Mouse (Mus musculus): ENCODE measurements around the gene Kcnk4. TPM values are rescaled to one million over a fixed set of nuclear protein-coding genes. Genes with fewer than 3 reads are reported as not detected.

Kcnk4 gene
- polyA plus RNA-seq, 1 experiment from 2014 or later, result 0.95 TPM

DNA sequence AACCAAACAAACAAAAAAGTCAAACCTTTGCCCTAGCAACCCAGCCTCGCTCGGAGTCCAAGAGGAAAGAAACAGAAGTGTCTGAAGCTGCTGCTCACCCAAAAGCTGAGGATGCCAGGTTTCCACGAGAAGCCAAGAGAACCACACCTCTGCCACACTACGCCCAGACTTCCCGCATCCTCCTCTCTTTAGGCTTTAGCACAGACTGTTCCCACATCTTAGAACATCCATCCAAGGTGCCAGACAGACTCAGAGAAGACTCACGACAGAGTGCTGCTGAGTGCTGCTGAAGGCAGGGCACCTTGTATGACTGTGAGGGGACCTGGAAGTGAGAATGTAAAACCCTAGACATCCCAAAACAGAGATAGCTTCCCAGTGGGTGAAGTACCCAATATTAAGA is 58.5 kb downstream of the Kcnk4 start:
- no peaks in the 10 kb centered on the region for H3K27me3 ChIP-seq (ENCODE audit: control insufficient read depth, insufficient read depth, low read length)
- no peak overlapping the region for H3K9ac ChIP-seq (ENCODE audit: low read length)
- no peaks in the 10 kb centered on the region for H3K4me1 ChIP-seq (ENCODE audit: control insufficient read depth, insufficient read depth, low read length)
- ATAC-seq (replicated peaks; ENCODE audit: extremely low read depth, insufficient read depth, low FRiP score), result no peak
- no peak overlapping the region for H3K4me3 ChIP-seq (ENCODE audit: low read length)
- H3K27ac ChIP-seq (ENCODE audit: low read length), result no peak overlapping the region
- H3K36me3 ChIP-seq (ENCODE audit: control insufficient read depth, insufficient read depth), result no peaks in the 10 kb centered on the region
- H3K9me3 ChIP-seq (replicated peaks; ENCODE audit: control insufficient read depth, low read length), result no peaks in the 10 kb centered on the region
- WGBS, result 79% methylated on average over 6 of the region's 6 CpGs
- no peak overlapping the region for H3K4me2 ChIP-seq (ENCODE audit: low read depth, low read length)

GRCm38 (mm10) chr19:6874257-6874656 is 60.1 kb downstream of the Kcnk4 start:
- H3K9me3 ChIP-seq (replicated peaks; ENCODE audit: control insufficient read depth, low read length), result no peaks in the 10 kb centered on the region
- no peaks in the 10 kb centered on the region for H3K36me3 ChIP-seq (ENCODE audit: control insufficient read depth, insufficient read depth)
- no peak overlapping the region for H3K4me3 ChIP-seq (ENCODE audit: low read length)
- H3K4me2 ChIP-seq (ENCODE audit: low read depth, low read length), result no peak overlapping the region
- 71% methylated on average over 1 of the region's 1 CpGs for WGBS
- no peaks in the 10 kb centered on the region for H3K27me3 ChIP-seq (ENCODE audit: control insufficient read depth, insufficient read depth, low read length)
- ATAC-seq (replicated peaks; ENCODE audit: extremely low read depth, insufficient read depth, low FRiP score), result no peak
- H3K9ac ChIP-seq (ENCODE audit: low read length), result no peak overlapping the region
- no peak overlapping the region for H3K27ac ChIP-seq (ENCODE audit: low read length)
- peaks cover 2% of the 10 kb centered on the region; the same call in 1 of the 2 replicates for H3K4me1 ChIP-seq (ENCODE audit: control insufficient read depth, insufficient read depth, low read length)

Small RNAs within 50 kb of the gene (microRNA-seq; reads per million reads assigned to microRNA genes)
- gene Mir6990, result 2.2 reads per million, percentile 5 among the genes with 10 or more reads in this experiment

Other genes starting within 250 kb of the Kcnk4 start
- gene Rps6ka4, start 93.9 kb downstream of the Kcnk4 start, polyA plus RNA-seq (2015; fragmentation: Nextera tagmentation; extraction: Ambion mirVana), result 20.0 and 20.5 TPM in 2 replicates
- gene Ccdc88b, start 76.3 kb downstream of the Kcnk4 start, polyA plus RNA-seq (2015; fragmentation: Nextera tagmentation; extraction: Ambion mirVana), result 1.00 and 3.8 TPM in 2 replicates
- gene Trmt112, start 24.8 kb downstream of the Kcnk4 start, polyA plus RNA-seq (2015; fragmentation: Nextera tagmentation; extraction: Ambion mirVana), result 80.0 and 93.0 TPM in 2 replicates
- gene Prdx5, start 24.4 kb downstream of the Kcnk4 start, polyA plus RNA-seq (2015; fragmentation: Nextera tagmentation; extraction: Ambion mirVana), result 383 and 415 TPM in 2 replicates
- gene Esrra, start 12.7 kb downstream of the Kcnk4 start, polyA plus RNA-seq (2015; fragmentation: Nextera tagmentation; extraction: Ambion mirVana), result 43.4 and 48.2 TPM in 2 replicates
- gene Catsperz, start 9.1 kb downstream of the Kcnk4 start, polyA plus RNA-seq (2015; fragmentation: Nextera tagmentation; extraction: Ambion mirVana), result 2.8 and 3.9 TPM in 2 replicates
- gene Bad, start 7.3 kb upstream of the Kcnk4 start, polyA plus RNA-seq (2015; fragmentation: Nextera tagmentation; extraction: Ambion mirVana), result 58.4 and 59.2 TPM in 2 replicates
- 20.8 and 22.3 TPM in 2 replicates for gene Gpr137, start 8.0 kb upstream of the Kcnk4 start, polyA plus RNA-seq (2015; fragmentation: Nextera tagmentation; extraction: Ambion mirVana)
- 68.9 and 104 TPM in 2 replicates for gene Ppp1r14b, start 40.5 kb upstream of the Kcnk4 start, polyA plus RNA-seq (2015; fragmentation: Nextera tagmentation; extraction: Ambion mirVana)
- 16.8 and 21.1 TPM in 2 replicates for gene Plcb3, start 42.0 kb upstream of the Kcnk4 start, polyA plus RNA-seq (2015; fragmentation: Nextera tagmentation; extraction: Ambion mirVana)
- 83.7 and 95.0 TPM in 2 replicates for gene Fkbp2, start 46.0 kb upstream of the Kcnk4 start, polyA plus RNA-seq (2015; fragmentation: Nextera tagmentation; extraction: Ambion mirVana)
- 123 and 171 TPM in 2 replicates for gene Vegfb, start 53.1 kb upstream of the Kcnk4 start, polyA plus RNA-seq (2015; fragmentation: Nextera tagmentation; extraction: Ambion mirVana)
- gene Dnajc4, start 58.1 kb upstream of the Kcnk4 start, polyA plus RNA-seq (2015; fragmentation: Nextera tagmentation; extraction: Ambion mirVana), result 40.3 and 44.1 TPM in 2 replicates
- gene Nudt22, start 61.6 kb upstream of the Kcnk4 start, polyA plus RNA-seq (2015; fragmentation: Nextera tagmentation; extraction: Ambion mirVana), result 34.1 and 36.6 TPM in 2 replicates
- gene Trpt1, start 61.6 kb upstream of the Kcnk4 start, polyA plus RNA-seq (2015; fragmentation: Nextera tagmentation; extraction: Ambion mirVana), result 17.0 and 17.3 TPM in 2 replicates
- gene Fermt3, start 85.0 kb upstream of the Kcnk4 start, polyA plus RNA-seq (2015; fragmentation: Nextera tagmentation; extraction: Ambion mirVana), result 14.3 and 24.7 TPM in 2 replicates
- gene Stip1, start 105.5 kb upstream of the Kcnk4 start, polyA plus RNA-seq (2015; fragmentation: Nextera tagmentation; extraction: Ambion mirVana), result 195 and 202 TPM in 2 replicates
- 61.0 and 64.3 TPM in 2 replicates for gene Macrod1, start 122.3 kb upstream of the Kcnk4 start, polyA plus RNA-seq (2015; fragmentation: Nextera tagmentation; extraction: Ambion mirVana)
- gene Flrt1, start 171.2 kb upstream of the Kcnk4 start, polyA plus RNA-seq (2015; fragmentation: Nextera tagmentation; extraction: Ambion mirVana), result 1.6 and 1.9 TPM in 2 replicates

Data from heart, embryonic 16.5 days (tissue).